Comparison of ENCODE assay signal across 9 mouse cellular contexts in the genomic region with DNA sequence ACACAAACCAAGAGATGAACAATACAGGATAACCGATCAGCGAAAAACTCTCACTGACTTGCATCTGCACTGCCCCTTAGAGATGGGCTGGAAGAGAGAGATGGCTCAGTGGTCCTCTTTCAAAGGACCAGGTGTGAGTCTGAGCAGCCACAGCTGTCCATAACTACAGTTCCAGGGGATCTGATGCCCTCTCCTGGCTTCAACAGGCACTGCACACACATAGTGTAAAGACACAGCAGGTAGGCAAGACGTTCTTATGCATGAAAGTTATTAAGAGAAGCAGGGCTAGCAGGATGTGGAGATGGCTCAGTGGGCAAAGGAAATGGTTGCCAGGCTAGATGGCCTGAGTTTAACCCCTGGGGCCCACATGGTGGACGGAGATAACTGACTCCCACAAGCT. TPM values are rescaled to one million over a fixed set of nuclear protein-coding genes. Genes with fewer than 3 reads are reported as not detected.
DNase-seq lines count a peak whose midpoint lies in the region; ATAC-seq lines count a peak whose summit lies in the region.
"Had no signal": no experiment of that assay in that cellular context is flagged by ENCODE, and none has a peak within 500 bp of the region (broad histone marks: within the 10 kb centered on the region; RNA-seq: fewer than 3 reads in every experiment).

No protein-coding gene starts in this region.

- H3K27me3 ChIP-seq in forebrain, embryonic 11.5 days (ENCODE audit: control insufficient read depth, insufficient read depth, low read length): no peaks in the 10 kb centered on the region
- H3K27me3 ChIP-seq in forebrain, embryonic 13.5 days: no peaks in the 10 kb centered on the region
- H3K27me3 ChIP-seq in embryonic facial prominence, embryonic 10.5 days (replicated peaks; ENCODE audit: low read depth, poor library complexity, severe bottlenecking): no peaks in the 10 kb centered on the region
- H3K27me3 ChIP-seq: neural tube, embryonic 12.5 days had no signal

- peak overlapping the region; percentile 70; the same call in 1 of the 2 replicates for H3K27ac ChIP-seq in forebrain, embryonic 11.5 days (ENCODE audit: low read depth, low read length)
- no peak overlapping the region for H3K27ac ChIP-seq in forebrain, embryonic 13.5 days
- peak overlapping the region; percentile 89 for H3K27ac ChIP-seq in embryonic facial prominence, embryonic 10.5 days (replicated peaks)

- H3K36me3 ChIP-seq in forebrain, embryonic 11.5 days (ENCODE audit: control insufficient read depth, insufficient read depth, low read length): no peaks in the 10 kb centered on the region
- no peaks in the 10 kb centered on the region for H3K36me3 ChIP-seq in forebrain, embryonic 13.5 days (ENCODE audit: poor library complexity, severe bottlenecking)
- no peaks in the 10 kb centered on the region for H3K36me3 ChIP-seq in embryonic facial prominence, embryonic 10.5 days (replicated peaks)
- H3K36me3 ChIP-seq: neural tube, embryonic 12.5 days had no signal

- H3K4me2 ChIP-seq in forebrain, embryonic 11.5 days (ENCODE audit: low read depth, low read length, severe bottlenecking): no peak overlapping the region
- H3K4me2 ChIP-seq in forebrain, embryonic 13.5 days: no peak overlapping the region
- H3K4me2 ChIP-seq: neural tube, embryonic 12.5 days had no signal

- no peak for DNase-seq in forebrain, embryonic 11.5 days (ENCODE audit: low spot score)
- DNase-seq in 3T3-L1 (ENCODE audit: low read depth, low spot score): peak; percentile 58
- DNase-seq in embryonic facial prominence, embryonic 10.5 days (ENCODE audit: low spot score): peak; percentile 55
- DNase-seq in cerebellum, adult 18-20 months: no peak
- no peak for DNase-seq in adrenal gland, postnatal 4 days (ENCODE audit: low spot score in 2 of 2)

- H3K4me1 ChIP-seq in forebrain, embryonic 11.5 days (replicated peaks; ENCODE audit: control insufficient read depth, insufficient read depth, low read length): peaks cover 41% of the 10 kb centered on the region
- peaks cover 51% of the 10 kb centered on the region for H3K4me1 ChIP-seq in forebrain, embryonic 13.5 days
- peaks cover 56% of the 10 kb centered on the region for H3K4me1 ChIP-seq in embryonic facial prominence, embryonic 10.5 days

- no peak for ATAC-seq in forebrain, embryonic 11.5 days (replicated peaks; ENCODE audit: low FRiP score)
- ATAC-seq in forebrain, embryonic 13.5 days: no peak
- peak; percentile 58 for ATAC-seq in megakaryocyte, adult 5-6 weeks (ENCODE audit: poor library complexity, severe bottlenecking)
- no peak for ATAC-seq in activated CD4-positive, CD25-positive, alpha-beta regulatory T cell, adult 4 months

- H3K9me3 ChIP-seq in forebrain, embryonic 11.5 days (ENCODE audit: control insufficient read depth, low read length): no peaks in the 10 kb centered on the region
- no peaks in the 10 kb centered on the region for H3K9me3 ChIP-seq in forebrain, embryonic 13.5 days (replicated peaks)
- H3K9me3 ChIP-seq in embryonic facial prominence, embryonic 10.5 days: no peaks in the 10 kb centered on the region
- H3K9me3 ChIP-seq: neural tube, embryonic 12.5 days had no signal

- H3K9ac ChIP-seq in forebrain, embryonic 11.5 days (ENCODE audit: low read length): no peak overlapping the region
- no peak overlapping the region for H3K9ac ChIP-seq in forebrain, embryonic 13.5 days
- H3K9ac ChIP-seq: neural tube, embryonic 12.5 days had no signal

- no peak overlapping the region for H3K4me3 ChIP-seq in forebrain, embryonic 11.5 days (ENCODE audit: low read depth, low read length)
- H3K4me3 ChIP-seq in forebrain, embryonic 13.5 days: no peak overlapping the region
- no peak overlapping the region for H3K4me3 ChIP-seq in embryonic facial prominence, embryonic 10.5 days
- H3K4me3 ChIP-seq: neural tube, embryonic 12.5 days had no signal

- WGBS in forebrain, embryonic 11.5 days: 71% methylated on average over 4 of the region's 4 CpGs
- 77% methylated on average over 4 of the region's 4 CpGs for WGBS in forebrain, embryonic 13.5 days
- 67% methylated on average over 4 of the region's 4 CpGs for WGBS in embryonic facial prominence, embryonic 10.5 days

RNA-seq across cellular contexts. Expression of a gene that starts 13.6 kb away (rescaled TPM):
- polyA plus RNA-seq in forebrain, embryonic 11.5 days (2014; fragmentation: Nextera tagmentation; extraction: Ambion mirVana): 5.0 and 6.1 TPM in 2 replicates
- 3.1 and 3.3 TPM in 2 replicates for polyA plus RNA-seq in forebrain, embryonic 13.5 days (2015; fragmentation: Nextera tagmentation; extraction: Ambion mirVana)
- polyA plus RNA-seq in embryonic facial prominence, embryonic 10.5 days (2016; fragmentation: Nextera tagmentation; extraction: Ambion mirVana): 4.8 and 5.1 TPM in 2 replicates
- total RNA-seq in megakaryocyte, adult 5-6 weeks (2015): 21.2 and 21.4 TPM in 2 replicates
- total RNA-seq in megakaryocyte, adult 5-6 weeks (2017): 14.5 and 19.0 TPM in 2 replicates
- total RNA-seq in adrenal gland, postnatal 4 days (2021): 10 to 100 TPM; 28.7 to 28.9 TPM
- polyA plus RNA-seq in activated CD4-positive, CD25-positive, alpha-beta regulatory T cell, adult 4 months (2017; shearing (Covaris generic)): 10 to 100 TPM in 1 of 2 experiments, 1 to 10 TPM in 1; 9.4 to 13.3 TPM

Comparison
In these comparisons a context has a peak if more than half of its experiments do, and no peak if none do; other contexts are left out.
1. DNase-seq: peak in 3T3-L1 (single experiment) and embryonic facial prominence, embryonic 10.5 days (single experiment); none in forebrain, embryonic 11.5 days (single experiment), cerebellum, adult 18-20 months (0 of 2) and adrenal gland, postnatal 4 days (0 of 2).